In genomic region chr2:119034656-119035396, GRCm38 (mm10) we compare ENCODE assay signal across 8 mouse cellular contexts. TPM values are rescaled to one million over a fixed set of nuclear protein-coding genes. Genes with fewer than 3 reads are reported as not detected.
DNase-seq lines count a peak whose midpoint lies in the region; ATAC-seq lines count a peak whose summit lies in the region.

Gene Rpusd2, plus strand, starts transcription at chr2:119034790.

- peak within 1 kb of the TSS; percentile 61 for H3K4me2 ChIP-seq in forebrain, embryonic 14.5 days (ENCODE audit: low read length)
- H3K4me2 ChIP-seq in neural tube, embryonic 15.5 days: peak within 1 kb of the TSS; percentile 84

- H3K27me3 ChIP-seq in forebrain, embryonic 14.5 days (replicated peaks; ENCODE audit: control insufficient read depth, insufficient read depth, low read length): no peaks in the 10 kb centered on the region
- H3K27me3 ChIP-seq in neural tube, embryonic 15.5 days (replicated peaks): 0 out of 2 replicates have a peak, but pooled peaks cover 7% of the 10 kb centered on the region

- intact Hi-C loops in heart, postnatal 14 days (cut with DNase I): loop anchor here (5.0 kb wide), 2 partner anchors 152 to 252 kb away; partner anchors contain the start of gene Vps18

- peak within 1 kb of the TSS; percentile 88 for H3K9ac ChIP-seq in forebrain, embryonic 14.5 days (ENCODE audit: low read length)
- H3K9ac ChIP-seq in neural tube, embryonic 15.5 days (replicated peaks): peak within 1 kb of the TSS; percentile 76

- peaks cover 24% of the 10 kb centered on the region for H3K36me3 ChIP-seq in forebrain, embryonic 14.5 days (ENCODE audit: control insufficient read depth, insufficient read depth, low read length)
- peaks cover 23% of the 10 kb centered on the region for H3K36me3 ChIP-seq in neural tube, embryonic 15.5 days

- H3K4me3 ChIP-seq in forebrain, embryonic 14.5 days (ENCODE audit: low read depth, low read length): peak within 1 kb of the TSS; percentile 86
- peak within 1 kb of the TSS; percentile 79 for H3K4me3 ChIP-seq in neural tube, embryonic 15.5 days (replicated peaks)

- H3K4me1 ChIP-seq in forebrain, embryonic 14.5 days (ENCODE audit: control insufficient read depth, insufficient read depth, low read length): peaks cover 5% of the 10 kb centered on the region; the same call in 1 of the 2 replicates
- H3K4me1 ChIP-seq in neural tube, embryonic 15.5 days: peaks cover 17% of the 10 kb centered on the region

- peak; percentile 98 for DNase-seq in ES-CJ7 (ENCODE audit: low read depth, low spot score)
- DNase-seq in cerebellum, adult 11 months: peak; percentile 85
- DNase-seq in forebrain, embryonic 14.5 days (ENCODE audit: low spot score): peak; percentile 98
- peak; percentile 87 to 94 for DNase-seq in heart, postnatal 14 days
- peak; percentile 93 for DNase-seq in layer of hippocampus, adult 11-12 months (ENCODE audit: low spot score)
- peak; percentile 94 to 95 for DNase-seq in lung, adult 18-20 months
- peak; percentile 94 for DNase-seq in testis, postnatal 14 days (ENCODE audit: low spot score)

- WGBS in forebrain, embryonic 14.5 days: under 1% methylated on average over 49 of the region's 49 CpGs
- under 1% methylated on average over 49 of the region's 49 CpGs for WGBS in neural tube, embryonic 15.5 days

- ATAC-seq in forebrain, embryonic 14.5 days: peak; percentile 98
- peak; percentile 96 for ATAC-seq in neural tube, embryonic 15.5 days (ENCODE audit: low FRiP score)

- H3K9me3 ChIP-seq in forebrain, embryonic 14.5 days (replicated peaks; ENCODE audit: control insufficient read depth, low read length): no peaks in the 10 kb centered on the region
- no peaks in the 10 kb centered on the region for H3K9me3 ChIP-seq in neural tube, embryonic 15.5 days (replicated peaks)

- peak within 1 kb of the TSS; percentile 94 for H3K27ac ChIP-seq in forebrain, embryonic 14.5 days (ENCODE audit: low read depth, low read length)
- H3K27ac ChIP-seq in neural tube, embryonic 15.5 days (replicated peaks): peak within 1 kb of the TSS; percentile 82

RNA-seq across cellular contexts. Expression of gene Rpusd2, which starts in this region (rescaled TPM):
- polyA plus RNA-seq in forebrain, embryonic 14.5 days (2014; fragmentation: Nextera tagmentation; extraction: Ambion mirVana): 4.2 and 4.6 TPM in 2 replicates
- total RNA-seq in heart, postnatal 14 days (2021): 1 to 10 TPM; 4.1 to 4.3 TPM
- 3.7 and 4.5 TPM in 2 replicates for polyA plus RNA-seq in neural tube, embryonic 15.5 days (2015; fragmentation: Nextera tagmentation; extraction: Ambion mirVana)

Comparison
In these comparisons a context has a peak if more than half of its experiments do, and no peak if none do; other contexts are left out.
1. Peak in every context shown above with its lines: DNase-seq, ATAC-seq, H3K4me3 ChIP-seq and H3K27ac ChIP-seq.